Mouse (Mus musculus) lung, embryonic 14.5 days (tissue): ENCODE measurements around the gene 1810055G02Rik. TPM values are rescaled to one million over a fixed set of nuclear protein-coding genes. Genes with fewer than 3 reads are reported as not detected.

Experiments
- ATAC-seq: fragments of 200-750 bp; cut with Nextera tagmentation; 2 replicates; pipeline ENCODE4 v1.8.0; 2017; ENCODE audit warnings: mild to moderate bottlenecking, moderate TSS enrichment, moderate library complexity; ENCODE audit not compliant: insufficient read depth
- DNase-seq: peaks from one replicate; pipeline ENCODE4 v3.0.0-alpha.2; 2015
- H3K27ac ChIP-seq: fragments of 300-500 bp; sonication (generic); 2 replicates; pipeline ENCODE4 v1.5.1; 2014; ENCODE audit warnings: low read depth, mild to moderate bottlenecking, moderate library complexity
- H3K27me3 ChIP-seq: fragments of 300-500 bp; sonication (generic); 2 replicates; pipeline ENCODE4 v1.6.1; 2014; ENCODE audit warnings: low read length, control low read depth; ENCODE audit not compliant: insufficient read depth
- H3K36me3 ChIP-seq: fragments of 300-500 bp; sonication (generic); 2 replicates; pipeline ENCODE4 v1.6.1; 2014; ENCODE audit warnings: control low read depth; ENCODE audit not compliant: insufficient read depth
- H3K4me1 ChIP-seq: fragments of 300-500 bp; sonication (generic); 2 replicates; pipeline ENCODE4 v1.6.1; 2014; ENCODE audit warnings: antibody characterized with exemption, control low read depth; ENCODE audit not compliant: insufficient read depth
- H3K4me2 ChIP-seq: fragments of 300-500 bp; sonication (generic); 2 replicates; pipeline ENCODE4 v1.6.1; 2014; ENCODE audit warnings: mild to moderate bottlenecking
- H3K4me3 ChIP-seq: fragments of 300-500 bp; sonication (generic); 2 replicates; pipeline ENCODE4 v1.5.1; 2014; ENCODE audit warnings: low read depth, low read length
- H3K9ac ChIP-seq: fragments of 300-500 bp; sonication (generic); 2 replicates; pipeline ENCODE4 v1.6.1; 2014
- H3K9me3 ChIP-seq: fragments of 300-500 bp; sonication (generic); 2 replicates; pipeline ENCODE4 v1.6.1; 2016; ENCODE audit warnings: low read depth, low read length, control low read depth
- CTCF ChIP-seq: IDR thresholded peaks from 2 replicates; pipeline ENCODE4 v1.5.1; 2016; ENCODE audit warnings: antibody characterized with exemption, low read depth
- WGBS: fragments of 180-500 bp; shearing (Covaris S2); extraction: QIAGEN DNeasy Blood & Tissue Kit; methylation state at CpG from one replicate; pipeline ENCODE4 v1.1.7; 2014; 5-methylcytosine and 5-hydroxymethylcytosine counted together
- polyA plus RNA-seq: library from polyadenylated mRNA; unstranded; fragments of >200 nt; fragmentation: Nextera tagmentation; extraction: Ambion mirVana; gene quantifications from 2 replicates; pipeline ENCODE4 v1.2.1, GENCODE M21; 2014

Gene 1810055G02Rik
- polyA plus RNA-seq, 1 experiment from 2014 or later, result 40.3 TPM

DNA sequence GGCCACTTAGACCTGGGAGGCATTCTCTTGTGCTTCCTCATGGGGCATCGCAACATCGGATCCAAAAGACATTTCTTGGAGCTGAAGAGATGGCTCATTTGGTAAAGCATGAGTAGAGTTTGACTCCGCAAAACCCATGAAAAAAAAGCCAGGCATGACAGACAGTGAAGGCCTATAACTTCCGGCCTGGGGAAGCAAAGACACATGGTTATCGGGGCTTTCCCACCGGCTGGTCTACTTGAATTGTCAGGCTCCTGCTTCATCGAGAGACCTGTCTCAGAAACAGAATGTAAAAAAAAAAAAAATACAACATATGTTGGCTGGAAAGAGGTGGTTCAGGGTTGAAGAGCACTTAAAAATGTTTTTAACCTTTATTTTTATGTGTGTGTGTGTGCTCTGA is 31.6 kb downstream of the 1810055G02Rik start:
- no peak overlapping the region for H3K27ac ChIP-seq
- no peaks in the 10 kb centered on the region for H3K4me1 ChIP-seq
- TF ChIP-seq CTCF, result no peak
- H3K9ac ChIP-seq, result no peak overlapping the region
- H3K4me3 ChIP-seq, result no peak overlapping the region
- H3K4me2 ChIP-seq, result no peak overlapping the region
- no peaks in the 10 kb centered on the region for H3K36me3 ChIP-seq
- 91% methylated on average over 7 of the region's 7 CpGs for WGBS
- no peaks in the 10 kb centered on the region for H3K27me3 ChIP-seq
- ATAC-seq (no peak), DNase-seq (no peak)
- no peaks in the 10 kb centered on the region for H3K9me3 ChIP-seq

DNA sequence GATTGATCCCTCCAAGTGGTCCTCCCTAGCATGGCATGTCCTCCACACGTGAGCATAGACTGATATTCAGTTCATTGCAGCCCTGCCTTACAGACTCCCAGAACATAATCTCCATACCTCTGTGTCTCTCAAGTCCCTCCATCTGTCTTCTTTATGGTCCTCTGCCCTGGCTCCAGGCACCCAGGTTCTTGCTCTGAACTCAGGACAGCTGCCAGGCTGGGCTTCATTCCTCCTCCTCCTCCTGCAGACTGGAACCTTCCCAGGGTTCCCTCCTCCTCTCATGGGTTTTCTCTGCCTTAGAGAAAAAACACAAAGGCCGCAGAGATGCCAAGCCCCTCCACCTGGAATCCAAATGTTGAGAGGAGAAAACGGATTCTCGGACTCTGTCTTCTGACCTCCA is 34.6 kb downstream of the 1810055G02Rik start:
- Histone ChIP-seq H3K4me3 (no peak overlapping the region), H3K36me3 (no peaks in the 10 kb centered on the region), H3K9ac (no peak overlapping the region), H3K4me1 (no peaks in the 10 kb centered on the region), H3K4me2 (no peak overlapping the region), H3K27ac (0 out of 2 replicates have a peak overlapping the region, but pooled peaks have one; percentile 16), H3K9me3 (no peaks in the 10 kb centered on the region), H3K27me3 (no peaks in the 10 kb centered on the region)
- DNase-seq (peak; percentile 11), ATAC-seq (peak; percentile 4; the same call in 1 of the 2 replicates)
- 24% methylated on average over 4 of the region's 4 CpGs for WGBS
- TF ChIP-seq CTCF, result no peak

DNA sequence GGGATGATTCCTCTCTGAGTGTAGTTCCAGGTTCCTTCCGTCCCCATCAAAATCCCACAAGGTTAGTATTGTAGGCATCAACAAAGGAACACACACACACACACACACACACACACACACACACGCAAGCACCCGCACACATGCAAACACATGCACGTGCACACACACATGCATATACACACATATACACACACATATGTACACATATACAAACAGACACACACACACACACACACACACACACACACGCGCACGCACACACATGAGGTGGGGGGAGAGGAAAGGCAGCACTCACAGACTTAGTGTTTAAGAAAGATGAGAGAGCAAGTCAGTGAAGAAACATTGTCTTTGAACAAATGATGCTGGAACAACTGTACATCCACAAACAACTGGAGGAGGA is 35.3 kb downstream of the 1810055G02Rik start:
- Histone ChIP-seq H3K9me3 (no peaks in the 10 kb centered on the region), H3K4me2 (peak overlapping the region; percentile 71), H3K4me1 (no peaks in the 10 kb centered on the region), H3K9ac (no peak overlapping the region), H3K27ac (no peak overlapping the region), H3K36me3 (no peaks in the 10 kb centered on the region), H3K27me3 (no peaks in the 10 kb centered on the region), H3K4me3 (no peak overlapping the region)
- no peak for TF ChIP-seq CTCF
- DNase-seq (no peak), ATAC-seq (no peak)
- 80% methylated on average over 7 of the region's 7 CpGs for WGBS

DNA sequence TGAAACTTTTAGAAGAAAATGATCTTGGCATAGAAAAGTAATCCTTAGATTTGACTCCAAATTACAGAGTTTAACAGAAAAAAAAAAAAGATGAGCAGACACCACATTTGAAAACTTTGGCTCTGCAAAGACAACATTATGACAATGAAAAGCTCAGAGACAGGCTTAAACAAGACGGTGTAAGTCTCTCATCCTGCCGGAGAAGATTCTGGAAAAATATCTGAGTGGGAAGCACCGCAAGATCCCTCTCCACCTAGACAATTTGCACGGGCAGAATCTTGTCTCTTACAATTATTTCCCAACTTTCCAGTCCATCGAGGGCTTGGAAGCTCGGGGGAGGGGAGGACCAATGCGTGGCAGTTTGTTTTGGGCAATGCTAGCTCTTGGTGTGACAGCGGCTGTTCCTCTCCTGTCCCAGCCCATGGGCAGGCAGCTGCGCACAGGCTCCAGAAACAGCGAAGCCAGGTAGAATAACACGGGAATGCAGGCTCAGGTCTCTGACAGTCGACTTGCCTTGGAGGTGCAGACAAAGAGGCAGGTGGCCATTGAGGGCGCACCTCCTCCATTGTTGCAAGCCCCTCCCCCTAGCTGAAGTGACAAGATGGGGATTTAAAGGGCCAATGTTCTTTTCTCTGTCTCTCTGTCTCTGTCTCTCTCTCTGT is 35.9 kb downstream of the 1810055G02Rik start:
- Histone ChIP-seq H3K9ac (peak overlapping the region; percentile 53), H3K27ac (peak overlapping the region; percentile 81), H3K36me3 (no peaks in the 10 kb centered on the region), H3K4me1 (no peaks in the 10 kb centered on the region), H3K9me3 (no peaks in the 10 kb centered on the region), H3K4me3 (peak overlapping the region; percentile 44), H3K4me2 (peak overlapping the region; percentile 71), H3K27me3 (no peaks in the 10 kb centered on the region)
- 3% methylated on average over 13 of the region's 13 CpGs for WGBS
- ATAC-seq (peak; percentile 38), DNase-seq (peak; percentile 72)
- no peak for TF ChIP-seq CTCF

DNA sequence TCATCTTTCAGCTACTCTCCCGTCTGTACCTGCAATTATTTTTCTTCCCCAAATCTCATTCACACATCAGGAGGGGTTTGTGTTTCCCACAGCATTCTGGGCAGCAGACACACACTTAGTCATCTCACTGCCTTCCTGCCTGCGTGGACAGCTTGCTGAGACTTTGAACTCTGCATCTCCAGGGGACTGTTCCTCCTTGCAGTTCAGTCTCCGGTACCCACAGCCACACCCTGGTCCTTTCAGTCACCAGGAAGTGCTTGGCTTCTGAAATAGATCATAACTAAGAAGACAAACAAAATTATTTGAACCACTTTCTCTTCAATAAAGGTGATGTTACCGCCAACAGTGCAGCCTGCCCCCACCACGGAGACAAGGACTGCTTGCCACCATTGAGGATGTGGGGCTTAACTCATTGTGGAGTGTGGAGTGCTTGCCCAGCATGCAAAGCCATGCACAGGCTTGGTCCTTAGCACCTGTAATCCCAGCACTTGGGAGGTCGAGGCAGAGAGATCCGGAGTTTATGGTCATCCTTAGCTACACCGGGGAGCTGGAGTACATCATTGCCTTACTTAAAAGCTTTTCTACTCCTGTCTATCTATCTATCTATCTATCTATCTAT is 44.6 kb downstream of the 1810055G02Rik start:
- DNase-seq (no peak), ATAC-seq (no peak)
- Histone ChIP-seq H3K27ac (no peak overlapping the region), H3K9ac (no peak overlapping the region), H3K4me3 (no peak overlapping the region), H3K36me3 (no peaks in the 10 kb centered on the region), H3K9me3 (no peaks in the 10 kb centered on the region), H3K4me2 (no peak overlapping the region), H3K4me1 (no peaks in the 10 kb centered on the region), H3K27me3 (no peaks in the 10 kb centered on the region)
- WGBS, result 43% methylated on average over 8 of the region's 8 CpGs
- TF ChIP-seq CTCF, result no peak

DNA sequence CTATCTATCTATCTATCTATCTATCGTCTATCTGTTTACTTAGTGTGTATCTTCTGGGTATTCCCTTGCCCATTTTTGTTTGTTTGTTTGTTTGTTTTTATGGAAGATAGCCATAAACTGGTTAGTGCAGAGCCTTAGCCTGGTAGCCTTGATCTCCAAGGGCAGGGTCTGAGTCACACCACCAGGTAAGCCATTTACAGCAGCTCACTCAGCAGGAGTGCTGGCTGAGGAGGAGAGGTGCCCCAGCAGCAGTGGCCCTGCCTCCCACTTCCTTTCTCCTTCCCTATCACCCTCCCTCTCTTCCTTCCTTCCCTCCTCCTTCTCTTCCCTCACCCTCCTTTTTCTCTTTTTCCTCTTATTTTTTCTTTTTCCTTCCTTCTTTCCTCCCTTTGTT is 45.1 kb downstream of the 1810055G02Rik start:
- DNase-seq, result no peak
- Histone ChIP-seq H3K27me3 (no peaks in the 10 kb centered on the region), H3K4me3 (no peak overlapping the region), H3K9ac (no peak overlapping the region), H3K9me3 (no peaks in the 10 kb centered on the region), H3K36me3 (no peaks in the 10 kb centered on the region), H3K4me1 (no peaks in the 10 kb centered on the region), H3K27ac (no peak overlapping the region), H3K4me2 (no peak overlapping the region)
- no peak for ATAC-seq
- TF ChIP-seq CTCF, result no peak
- 81% methylated on average over 1 of the region's 1 CpGs for WGBS

DNA sequence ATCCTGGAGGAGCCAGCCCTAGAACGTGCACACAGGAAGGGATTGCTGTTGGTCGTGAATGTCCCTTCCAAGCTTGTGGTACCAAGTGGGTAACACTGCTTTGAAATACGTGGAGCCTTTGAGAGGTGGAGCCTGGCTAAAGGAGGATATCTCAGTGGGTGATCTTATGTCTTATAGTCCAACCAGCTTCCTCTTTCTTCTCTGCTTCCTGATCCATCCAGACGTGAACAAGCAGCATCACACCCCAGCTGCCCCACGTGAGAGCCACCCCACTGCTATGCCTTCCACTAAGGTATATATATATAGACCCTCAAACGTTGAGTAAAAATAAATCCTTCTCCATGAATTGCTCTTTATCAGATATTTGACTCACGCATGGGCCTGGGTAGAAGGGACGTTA is 45.6 kb downstream of the 1810055G02Rik start:
- H3K36me3 ChIP-seq, result no peaks in the 10 kb centered on the region
- ATAC-seq (no peak), DNase-seq (no peak)
- no peak overlapping the region for H3K27ac ChIP-seq
- H3K9ac ChIP-seq, result no peak overlapping the region
- H3K9me3 ChIP-seq, result no peaks in the 10 kb centered on the region
- no peaks in the 10 kb centered on the region for H3K27me3 ChIP-seq
- H3K4me3 ChIP-seq, result no peak overlapping the region
- 38% methylated on average over 8 of the region's 8 CpGs for WGBS
- no peak overlapping the region for H3K4me2 ChIP-seq
- H3K4me1 ChIP-seq, result no peaks in the 10 kb centered on the region
- TF ChIP-seq CTCF, result no peak
